Mouse (Mus musculus): Measurements from ENCODE around the gene Cept1.

GRCm38 (mm10) chr3:106464750-106465149, 82.9 kb downstream of the Cept1 start:
- TF ChIP-seq POLR2A (IDR thresholded peaks at IDR 0.05; ENCODE audit: borderline replicate concordance, low read depth, low read length) (no peak), CTCF (IDR thresholded peaks at IDR 0.05; ENCODE audit: low read depth, low read length) (no peak)

Data from bone marrow macrophage, adult 2 months (primary cell).